Mouse (Mus musculus): ENCODE measurements around the gene Sorcs2.

Sorcs2 gene

GRCm38 (mm10) chr5:36178215-36178614 lies 219.7 kb downstream of the Sorcs2 start:
- DNase-seq (ENCODE audit: low spot score), result no peak

GRCm38 (mm10) chr5:36176873-36177272 lies 221.1 kb downstream of the Sorcs2 start:
- no peak for DNase-seq (ENCODE audit: low spot score)

- DNase-seq (ENCODE audit: low spot score), result no peak
Measured at GRCm38 (mm10) chr5:36176409-36176808, 221.5 kb downstream of the Sorcs2 start.

- peak; percentile 67 for DNase-seq (ENCODE audit: low spot score)
Measured at GRCm38 (mm10) chr5:36174569-36175115, 223.3 kb downstream of the Sorcs2 start.

GRCm38 (mm10) chr5:36168963-36169650 lies 228.8 kb downstream of the Sorcs2 start:
- no peak for DNase-seq (ENCODE audit: low spot score)

- no peak for DNase-seq (ENCODE audit: low spot score)
Measured at GRCm38 (mm10) chr5:36166346-36167013, 231.5 kb downstream of the Sorcs2 start.

GRCm38 (mm10) chr5:36165424-36166302 lies 232.3 kb downstream of the Sorcs2 start:
- DNase-seq (ENCODE audit: low spot score), result no peak

GRCm38 (mm10) chr5:36154879-36155485 lies 243.0 kb downstream of the Sorcs2 start:
- DNase-seq (ENCODE audit: low spot score), result peak; percentile 46

DNA sequence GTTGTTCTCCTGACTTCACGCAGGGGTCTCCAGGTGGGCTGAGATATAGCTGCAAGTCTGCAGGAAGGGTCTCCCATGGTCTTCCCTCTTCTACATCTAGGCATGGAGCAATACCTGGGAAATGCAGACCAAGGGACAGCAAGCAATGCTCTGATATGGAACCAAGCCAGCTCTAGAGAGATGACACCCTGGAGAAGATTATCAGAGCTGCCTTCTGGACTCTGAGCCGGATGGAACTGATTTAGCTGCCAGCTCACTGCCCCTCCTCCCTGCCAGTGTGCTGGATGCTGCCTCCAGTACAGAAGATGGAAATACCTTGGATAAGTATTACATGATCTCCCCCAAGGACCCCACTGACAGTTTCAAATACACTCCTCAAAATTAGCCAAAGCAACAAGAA lies 244.7 kb downstream of the Sorcs2 start:
- no peak for DNase-seq (ENCODE audit: low spot score)

GRCm38 (mm10) chr5:36151086-36151485 lies 246.9 kb downstream of the Sorcs2 start:
- no peak for DNase-seq (ENCODE audit: low spot score)

- peak; percentile 50 for DNase-seq (ENCODE audit: low spot score)
Measured at GRCm38 (mm10) chr5:36149098-36149497, 248.8 kb downstream of the Sorcs2 start.

DNA sequence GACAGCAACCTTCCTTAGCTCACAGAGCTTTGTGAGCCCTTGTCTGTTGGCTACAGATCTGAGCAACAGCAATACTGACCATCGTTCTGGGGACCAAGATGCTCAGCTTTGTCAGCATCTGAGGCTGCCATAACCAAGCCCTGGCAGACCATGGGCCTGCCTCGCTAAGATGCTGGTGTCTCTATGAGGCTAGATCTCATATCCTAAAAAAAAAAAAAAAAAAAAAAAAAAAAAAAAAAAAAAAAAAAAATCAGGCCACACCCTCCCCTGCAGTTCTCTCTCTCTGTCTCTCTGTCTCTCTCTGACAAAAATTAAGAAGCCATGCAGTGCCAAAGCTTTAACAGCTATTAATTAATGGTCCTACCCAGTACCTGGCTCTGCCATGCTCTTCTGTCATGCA lies 251.3 kb downstream of the Sorcs2 start:
- DNase-seq (ENCODE audit: low spot score), result no peak

- no peak for DNase-seq (ENCODE audit: low spot score)
Measured at GRCm38 (mm10) chr5:36144560-36144959, 253.4 kb downstream of the Sorcs2 start.

GRCm38 (mm10) chr5:36141676-36142255 lies 256.2 kb downstream of the Sorcs2 start:
- DNase-seq (ENCODE audit: low spot score), result no peak

DNA sequence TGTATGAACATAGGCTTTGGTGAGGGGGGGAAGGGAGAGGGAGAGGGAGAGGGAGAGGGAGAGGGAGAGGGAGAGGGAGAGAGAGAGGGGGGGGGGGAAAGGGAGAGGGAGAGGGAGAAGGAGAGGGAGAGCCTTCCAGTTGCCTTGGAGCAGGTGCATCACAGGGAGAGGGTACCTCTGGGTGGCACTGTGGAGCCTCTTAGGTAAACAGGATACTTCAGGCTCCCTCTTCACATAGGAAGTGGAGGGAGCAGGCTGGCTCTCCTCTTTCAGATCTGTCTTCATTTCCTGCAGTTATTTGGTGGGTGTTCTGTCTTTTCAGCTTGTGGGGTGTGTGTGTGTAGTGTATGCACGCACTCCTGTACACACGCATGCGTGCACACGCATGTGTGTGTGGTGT lies 256.8 kb downstream of the Sorcs2 start:
- DNase-seq (ENCODE audit: low spot score), result no peak

- DNase-seq (ENCODE audit: low spot score), result no peak
Measured at GRCm38 (mm10) chr5:36139766-36140165, 258.2 kb downstream of the Sorcs2 start.

- no peak for DNase-seq (ENCODE audit: low spot score)
Measured at GRCm38 (mm10) chr5:36135874-36136542, 261.9 kb downstream of the Sorcs2 start.

DNA sequence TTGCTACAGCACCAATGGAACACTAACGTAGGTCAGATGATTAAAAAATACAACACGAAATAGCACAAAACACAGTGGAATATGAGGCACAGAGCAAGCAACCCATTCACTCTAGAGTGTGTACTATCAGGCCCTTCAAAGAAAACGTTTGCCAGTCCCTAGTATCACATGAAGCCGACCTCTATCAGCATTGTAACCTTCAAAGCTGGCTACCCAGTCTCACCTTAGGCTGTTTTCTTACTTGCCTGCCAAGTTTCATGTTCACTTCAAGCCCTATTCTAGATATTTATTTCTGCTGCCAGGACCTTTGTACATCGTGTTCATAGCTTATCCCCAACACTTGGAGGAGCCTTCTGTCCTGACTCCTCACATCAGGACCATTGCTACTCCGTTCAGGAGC lies 263.6 kb downstream of the Sorcs2 start:
- no peak for DNase-seq (ENCODE audit: low spot score)

DNA sequence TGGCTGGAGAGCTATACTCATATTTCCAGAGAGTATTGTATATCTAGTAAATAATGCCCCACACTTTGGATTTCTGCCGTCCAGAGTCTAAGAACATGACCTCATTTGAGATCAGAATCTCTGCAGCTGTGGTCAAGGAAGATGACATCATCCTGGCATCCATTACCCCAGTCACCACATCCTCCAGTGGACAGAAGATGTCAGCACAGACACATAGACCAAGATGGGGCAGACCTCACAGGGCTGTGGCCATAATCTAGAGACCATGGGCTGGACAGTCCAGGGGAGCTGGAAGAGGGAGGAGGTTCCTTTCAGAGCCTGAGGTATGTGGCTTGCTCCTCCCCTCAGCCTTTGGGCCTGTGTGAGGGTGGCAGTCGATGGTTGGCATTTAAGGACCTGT lies 264.0 kb downstream of the Sorcs2 start:
- no peak for DNase-seq (ENCODE audit: low spot score)

GRCm38 (mm10) chr5:36130393-36131011 lies 267.4 kb downstream of the Sorcs2 start:
- DNase-seq (ENCODE audit: low spot score), result no peak

- DNase-seq (ENCODE audit: low spot score), result no peak
Measured at GRCm38 (mm10) chr5:36129661-36130060, 268.3 kb downstream of the Sorcs2 start.
